Comparison of ENCODE assay signal across 20 mouse cellular contexts in the genomic region with DNA sequence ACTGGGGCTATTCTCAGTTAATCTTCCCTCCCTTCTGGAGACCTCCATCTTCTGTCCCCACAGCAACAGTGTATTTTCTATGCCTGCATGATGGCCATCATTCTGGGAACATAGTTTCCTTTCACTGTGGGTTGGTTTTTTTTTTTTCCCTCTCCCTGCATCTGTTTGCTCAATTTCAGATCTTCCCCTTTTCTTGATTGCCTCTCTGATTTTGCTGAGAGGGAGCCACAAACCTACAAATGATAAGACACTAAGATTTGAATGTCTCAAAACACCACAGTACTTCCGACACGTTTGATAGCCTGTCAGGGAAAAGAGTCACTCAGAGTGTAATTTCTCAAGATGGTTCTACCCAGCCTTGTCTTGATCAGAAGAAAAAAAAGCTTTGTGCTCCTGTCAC.
A peak's percentile ranks its signal among the peaks of the same experiment; 100 is the strongest.
DNase-seq lines count a peak whose midpoint lies in the region; ATAC-seq and TF ChIP-seq lines count a peak whose summit lies in the region.
"Had no signal": no experiment of that assay in that cellular context is flagged by ENCODE, and none has a peak within 500 bp of the region (broad histone marks: within the 10 kb centered on the region; RNA-seq: fewer than 3 reads in every experiment).

No protein-coding gene starts in this region.

- WGBS in midbrain, embryonic 15.5 days = 75% methylated on average over 2 of the region's 2 CpGs
- WGBS in midbrain, embryonic 13.5 days = 83% methylated on average over 2 of the region's 2 CpGs
- 73% methylated on average over 2 of the region's 2 CpGs for WGBS in hindbrain, embryonic 16.5 days
- 22% methylated on average over 2 of the region's 2 CpGs for WGBS in liver, postnatal 0 days (ENCODE audit: insufficient replicate concordance)
- WGBS in kidney, embryonic 16.5 days = 33% methylated on average over 2 of the region's 2 CpGs
- WGBS in thymus, adult 2 months = 13% methylated on average over 2 of the region's 2 CpGs

- no peak for TF ChIP-seq POLR2A in thymus, adult 2 months (IDR thresholded peaks at IDR 0.05; ENCODE audit: control insufficient read depth, extremely low read depth, insufficient read depth, low read length, poor library complexity)

- H3K36me3 ChIP-seq in midbrain, embryonic 15.5 days (replicated peaks) = no peaks in the 10 kb centered on the region
- H3K36me3 ChIP-seq in midbrain, embryonic 13.5 days = no peaks in the 10 kb centered on the region
- H3K36me3 ChIP-seq in hindbrain, embryonic 16.5 days (ENCODE audit: control insufficient read depth, insufficient read depth, low read length) = no peaks in the 10 kb centered on the region
- H3K36me3 ChIP-seq in liver, postnatal 0 days (replicated peaks; ENCODE audit: insufficient read depth, low read length) = no peaks in the 10 kb centered on the region
- no peaks in the 10 kb centered on the region for H3K36me3 ChIP-seq in kidney, embryonic 16.5 days (ENCODE audit: insufficient read depth, low read length)
- no peaks in the 10 kb centered on the region for H3K36me3 ChIP-seq in thymus, adult 2 months (ENCODE audit: control insufficient read depth, insufficient read depth, low read length)
- H3K36me3 ChIP-seq: embryonic facial prominence, embryonic 13.5 days; forebrain, embryonic 15.5 days; heart, embryonic 15.5 days; stomach, embryonic 15.5 days had no signal

- no peaks in the 10 kb centered on the region for H3K9me3 ChIP-seq in midbrain, embryonic 15.5 days
- no peaks in the 10 kb centered on the region for H3K9me3 ChIP-seq in midbrain, embryonic 13.5 days
- H3K9me3 ChIP-seq in hindbrain, embryonic 16.5 days (ENCODE audit: control insufficient read depth, low read length) = no peaks in the 10 kb centered on the region
- no peaks in the 10 kb centered on the region for H3K9me3 ChIP-seq in liver, postnatal 0 days (ENCODE audit: low read length)
- H3K9me3 ChIP-seq in kidney, embryonic 16.5 days (ENCODE audit: low read length) = no peaks in the 10 kb centered on the region
- H3K9me3 ChIP-seq: embryonic facial prominence, embryonic 13.5 days; forebrain, embryonic 15.5 days; heart, embryonic 15.5 days; stomach, embryonic 15.5 days had no signal

- H3K27ac ChIP-seq in midbrain, embryonic 15.5 days = no peak overlapping the region
- H3K27ac ChIP-seq in midbrain, embryonic 13.5 days = no peak overlapping the region
- H3K27ac ChIP-seq in hindbrain, embryonic 16.5 days (ENCODE audit: low read depth, low read length) = no peak overlapping the region
- H3K27ac ChIP-seq in liver, postnatal 0 days (ENCODE audit: low read depth) = no peak overlapping the region
- H3K27ac ChIP-seq in kidney, embryonic 16.5 days (ENCODE audit: low read length) = no peak overlapping the region
- no peak overlapping the region for H3K27ac ChIP-seq in thymus, adult 2 months (ENCODE audit: control insufficient read depth, insufficient read depth, low read length)
- H3K27ac ChIP-seq: embryonic facial prominence, embryonic 13.5 days; forebrain, embryonic 15.5 days; heart, embryonic 15.5 days; kidney, postnatal 0 days; layer of hippocampus, adult 2 months; stomach, embryonic 15.5 days had no signal

- no peak for TF ChIP-seq CTCF in liver, postnatal 0 days (IDR thresholded peaks at IDR 0.05; ENCODE audit: low read depth)
- TF ChIP-seq CTCF in thymus, adult 2 months (IDR thresholded peaks at IDR 0.05; ENCODE audit: borderline replicate concordance, control insufficient read depth, extremely low read depth, insufficient read depth, low read length, poor library complexity) = no peak

- peaks cover 3% of the 10 kb centered on the region for H3K4me1 ChIP-seq in midbrain, embryonic 15.5 days
- H3K4me1 ChIP-seq in midbrain, embryonic 13.5 days (replicated peaks) = peaks cover 9% of the 10 kb centered on the region
- H3K4me1 ChIP-seq in hindbrain, embryonic 16.5 days (ENCODE audit: control insufficient read depth, insufficient read depth, low read depth, low read length) = peaks cover 3% of the 10 kb centered on the region; the same call in 1 of the 2 replicates
- peaks cover 47% of the 10 kb centered on the region for H3K4me1 ChIP-seq in liver, postnatal 0 days (ENCODE audit: insufficient read depth)
- peaks cover 2% of the 10 kb centered on the region; the same call in 1 of the 2 replicates for H3K4me1 ChIP-seq in kidney, embryonic 16.5 days (ENCODE audit: insufficient read depth, low read length)
- H3K4me1 ChIP-seq in thymus, adult 2 months (replicated peaks; ENCODE audit: control insufficient read depth, insufficient read depth, low read length) = peaks cover 6% of the 10 kb centered on the region
- H3K4me1 ChIP-seq: stomach, embryonic 15.5 days had no signal

- TF ChIP-seq EP300 in liver, postnatal 0 days (IDR thresholded peaks at IDR 0.05; ENCODE audit: low read depth) = no peak

- 0 out of 2 replicates have a peak, but pooled peaks have one; percentile 4 for ATAC-seq in midbrain, embryonic 15.5 days (replicated peaks)
- no peak for ATAC-seq in midbrain, embryonic 13.5 days
- 0 out of 2 replicates have a peak, but pooled peaks have one; percentile 7 for ATAC-seq in hindbrain, embryonic 16.5 days
- ATAC-seq in liver, postnatal 0 days = no peak
- no peak for ATAC-seq in kidney, embryonic 16.5 days (ENCODE audit: low FRiP score, low TSS enrichment)
- ATAC-seq: activated CD4-positive, CD25-positive, alpha-beta regulatory T cell, adult 4 months; forebrain, embryonic 15.5 days; intestine, embryonic 16.5 days had no signal

- H3K9ac ChIP-seq in midbrain, embryonic 15.5 days = no peak overlapping the region
- H3K9ac ChIP-seq in midbrain, embryonic 13.5 days (replicated peaks) = no peak overlapping the region
- no peak overlapping the region for H3K9ac ChIP-seq in hindbrain, embryonic 16.5 days (ENCODE audit: low read depth, low read length)
- H3K9ac ChIP-seq in liver, postnatal 0 days (replicated peaks) = no peak overlapping the region
- no peak overlapping the region for H3K9ac ChIP-seq in kidney, embryonic 16.5 days (replicated peaks; ENCODE audit: low read length)
- H3K9ac ChIP-seq: embryonic facial prominence, embryonic 13.5 days; forebrain, embryonic 15.5 days; heart, embryonic 15.5 days; stomach, embryonic 15.5 days had no signal

- H3K4me2 ChIP-seq in midbrain, embryonic 15.5 days = no peak overlapping the region
- no peak overlapping the region for H3K4me2 ChIP-seq in midbrain, embryonic 13.5 days (replicated peaks)
- H3K4me2 ChIP-seq in hindbrain, embryonic 16.5 days (ENCODE audit: low read length) = no peak overlapping the region
- peak overlapping the region; percentile 23; the same call in 1 of the 2 replicates for H3K4me2 ChIP-seq in liver, postnatal 0 days (ENCODE audit: low read depth, low read length)
- H3K4me2 ChIP-seq in kidney, embryonic 16.5 days (replicated peaks; ENCODE audit: low read depth, low read length) = no peak overlapping the region
- H3K4me2 ChIP-seq: forebrain, embryonic 15.5 days had no signal

- H3K4me3 ChIP-seq in midbrain, embryonic 15.5 days = no peak overlapping the region
- H3K4me3 ChIP-seq in midbrain, embryonic 13.5 days (replicated peaks) = no peak overlapping the region
- no peak overlapping the region for H3K4me3 ChIP-seq in hindbrain, embryonic 16.5 days (ENCODE audit: low read length)
- H3K4me3 ChIP-seq in liver, postnatal 0 days (ENCODE audit: low read depth, low read length) = no peak overlapping the region
- H3K4me3 ChIP-seq in kidney, embryonic 16.5 days (ENCODE audit: low read length) = no peak overlapping the region
- no peak overlapping the region for H3K4me3 ChIP-seq in thymus, adult 2 months (ENCODE audit: control insufficient read depth, insufficient read depth, low read length)
- H3K4me3 ChIP-seq: embryonic facial prominence, embryonic 13.5 days; forebrain, embryonic 15.5 days; heart, embryonic 15.5 days; layer of hippocampus, adult 2 months; stomach, embryonic 15.5 days had no signal

- no peaks in the 10 kb centered on the region for H3K27me3 ChIP-seq in midbrain, embryonic 15.5 days (replicated peaks)
- H3K27me3 ChIP-seq in midbrain, embryonic 13.5 days = no peaks in the 10 kb centered on the region
- H3K27me3 ChIP-seq in hindbrain, embryonic 16.5 days (replicated peaks; ENCODE audit: control insufficient read depth, insufficient read depth, low read length) = no peaks in the 10 kb centered on the region
- H3K27me3 ChIP-seq in liver, postnatal 0 days (ENCODE audit: insufficient read depth, low read length) = no peaks in the 10 kb centered on the region
- no peaks in the 10 kb centered on the region for H3K27me3 ChIP-seq in kidney, embryonic 16.5 days (ENCODE audit: insufficient read depth, low read length)
- H3K27me3 ChIP-seq in thymus, adult 2 months (ENCODE audit: control insufficient read depth, insufficient read depth, low read length) = no peaks in the 10 kb centered on the region
- H3K27me3 ChIP-seq: embryonic facial prominence, embryonic 13.5 days; forebrain, embryonic 15.5 days; heart, embryonic 15.5 days; stomach, embryonic 15.5 days had no signal

- no peak for DNase-seq in liver, postnatal 0 days
- DNase-seq in adrenal gland, adult (ENCODE audit: inconsistent age in 2 of 2, low spot score in 1 of 2) = no peak
- DNase-seq in thymus, adult 2 months = no peak
- DNase-seq: adrenal gland, postnatal 14 days; cerebellum, postnatal 10 days; gastrocnemius, postnatal 25 days; layer of hippocampus, postnatal 36 days; lung, postnatal 10 days had no signal

Comparison
In these comparisons a context has a peak if more than half of its experiments do, and no peak if none do; other contexts are left out.
1. ATAC-seq: peak in midbrain, embryonic 15.5 days (single experiment) and hindbrain, embryonic 16.5 days (single experiment); none in midbrain, embryonic 13.5 days (single experiment), liver, postnatal 0 days (single experiment) and kidney, embryonic 16.5 days (single experiment).